Mouse (Mus musculus) neural tube, embryonic 12.5 days (tissue): Measurements from ENCODE around the gene St3gal2. TPM values are rescaled to one million over a fixed set of nuclear protein-coding genes. Genes with fewer than 3 reads are reported as not detected.
A peak's percentile ranks its signal among the peaks of the same experiment; 100 is the strongest.

Source experiments
- ATAC-seq: fragments of 200-750 bp; cut with Nextera tagmentation; 2 replicates; pipeline ENCODE4 v1.8.0; 2017; ENCODE audit warnings: low read depth, mild to moderate bottlenecking, moderate TSS enrichment, moderate library complexity; ENCODE audit not compliant: low FRiP score
- H3K27ac ChIP-seq: fragments of 300-500 bp; sonication (generic); 2 replicates; pipeline ENCODE4 v1.5.1; 2016
- H3K27me3 ChIP-seq: fragments of 300-500 bp; sonication (generic); replicated peaks from 2 replicates; pipeline ENCODE4 v1.6.1; 2016; ENCODE audit warnings: mild to moderate bottlenecking
- H3K36me3 ChIP-seq: fragments of 300-500 bp; sonication (generic); 2 replicates; pipeline ENCODE4 v1.6.1; 2016; ENCODE audit warnings: mild to moderate bottlenecking
- H3K4me1 ChIP-seq: fragments of 300-500 bp; sonication (generic); 2 replicates; pipeline ENCODE4 v1.6.1; 2016
- H3K4me2 ChIP-seq: fragments of 300-500 bp; sonication (generic); replicated peaks from 2 replicates; pipeline ENCODE4 v1.6.1; 2016; ENCODE audit warnings: mild to moderate bottlenecking
- H3K4me3 ChIP-seq: fragments of 300-500 bp; sonication (generic); 2 replicates; pipeline ENCODE4 v1.5.1; 2016
- H3K9ac ChIP-seq: fragments of 300-500 bp; sonication (generic); 2 replicates; pipeline ENCODE4 v1.6.1; 2016; ENCODE audit warnings: mild to moderate bottlenecking
- H3K9me3 ChIP-seq: fragments of 300-500 bp; sonication (generic); 2 replicates; pipeline ENCODE4 v1.6.1; 2016; ENCODE audit warnings: mild to moderate bottlenecking
- WGBS: fragments of 180-500 bp; shearing (Covaris S2); methylation state at CpG from one replicate; pipeline ENCODE4 v1.1.7; 2016; 5-methylcytosine and 5-hydroxymethylcytosine counted together
- polyA plus RNA-seq: library from polyadenylated mRNA; unstranded; fragments of >200 nt; fragmentation: Nextera tagmentation; extraction: Ambion mirVana; gene quantifications from 2 replicates; pipeline ENCODE4 v1.2.1, GENCODE M21; 2016

St3gal2 gene
- polyA plus RNA-seq, 1 experiment from 2014 or later, result 37.1 TPM

- Histone ChIP-seq H3K4me3 (no peak overlapping the region), H3K36me3 (peaks cover 3% of the 10 kb centered on the region; the same call in 1 of the 2 replicates), H3K27ac (no peak overlapping the region), H3K9ac (no peak overlapping the region), H3K27me3 (no peaks in the 10 kb centered on the region), H3K4me1 (no peaks in the 10 kb centered on the region), H3K9me3 (no peaks in the 10 kb centered on the region), H3K4me2 (no peak overlapping the region)
- ATAC-seq, result no peak
- 85% methylated on average over 3 of the region's 3 CpGs for WGBS
Measured at GRCm38 (mm10) chr8:110932444-110932843, 12.7 kb downstream of the St3gal2 start.

- H3K4me2 ChIP-seq, result no peak overlapping the region
- H3K9me3 ChIP-seq, result no peaks in the 10 kb centered on the region
- no peaks in the 10 kb centered on the region for H3K27me3 ChIP-seq
- H3K4me1 ChIP-seq, result no peaks in the 10 kb centered on the region
- H3K9ac ChIP-seq, result no peak overlapping the region
- H3K4me3 ChIP-seq, result no peak overlapping the region
- 91% methylated on average over 2 of the region's 2 CpGs for WGBS
- H3K27ac ChIP-seq, result no peak overlapping the region
- no peak for ATAC-seq
- peaks cover 3% of the 10 kb centered on the region; the same call in 1 of the 2 replicates for H3K36me3 ChIP-seq
Measured at GRCm38 (mm10) chr8:110933272-110933671, 13.6 kb downstream of the St3gal2 start.

- Histone ChIP-seq H3K36me3 (no peaks in the 10 kb centered on the region), H3K27me3 (no peaks in the 10 kb centered on the region), H3K4me3 (no peak overlapping the region), H3K9me3 (no peaks in the 10 kb centered on the region), H3K9ac (no peak overlapping the region), H3K4me2 (no peak overlapping the region), H3K4me1 (peaks cover under 1% of the 10 kb centered on the region; the same call in 1 of the 2 replicates), H3K27ac (no peak overlapping the region)
- no peak for ATAC-seq
- 97% methylated on average over 12 of the region's 12 CpGs for WGBS
Measured at GRCm38 (mm10) chr8:110936217-110936616, 16.5 kb downstream of the St3gal2 start.

- Histone ChIP-seq H3K27ac (no peak overlapping the region), H3K9ac (no peak overlapping the region), H3K4me1 (peaks cover 6% of the 10 kb centered on the region; the same call in 1 of the 2 replicates), H3K4me3 (no peak overlapping the region), H3K36me3 (no peaks in the 10 kb centered on the region), H3K9me3 (no peaks in the 10 kb centered on the region), H3K4me2 (no peak overlapping the region), H3K27me3 (no peaks in the 10 kb centered on the region)
- no peak for ATAC-seq
- WGBS, result 92% methylated on average over 6 of the region's 6 CpGs
Measured at GRCm38 (mm10) chr8:110938882-110939589, 19.3 kb downstream of the St3gal2 start.

- no peak overlapping the region for H3K9ac ChIP-seq
- no peaks in the 10 kb centered on the region for H3K9me3 ChIP-seq
- WGBS, result 91% methylated on average over 15 of the region's 15 CpGs
- H3K4me2 ChIP-seq, result no peak overlapping the region
- ATAC-seq, result no peak
- H3K27ac ChIP-seq, result no peak overlapping the region
- H3K4me1 ChIP-seq, result peaks cover 6% of the 10 kb centered on the region; the same call in 1 of the 2 replicates
- no peaks in the 10 kb centered on the region for H3K36me3 ChIP-seq
- no peaks in the 10 kb centered on the region for H3K27me3 ChIP-seq
- H3K4me3 ChIP-seq, result no peak overlapping the region
Measured at GRCm38 (mm10) chr8:110940682-110941452, 21.1 kb downstream of the St3gal2 start.

- WGBS, result 57% methylated on average over 10 of the region's 10 CpGs
- Histone ChIP-seq H3K27ac (no peak overlapping the region), H3K9ac (no peak overlapping the region), H3K4me3 (no peak overlapping the region), H3K4me1 (peaks cover 6% of the 10 kb centered on the region; the same call in 1 of the 2 replicates), H3K27me3 (no peaks in the 10 kb centered on the region), H3K9me3 (no peaks in the 10 kb centered on the region), H3K4me2 (no peak overlapping the region), H3K36me3 (no peaks in the 10 kb centered on the region)
- ATAC-seq, result no peak
Measured at GRCm38 (mm10) chr8:110941453-110941948, 21.8 kb downstream of the St3gal2 start.

- Histone ChIP-seq H3K4me2 (no peak overlapping the region), H3K27me3 (no peaks in the 10 kb centered on the region), H3K36me3 (no peaks in the 10 kb centered on the region), H3K9me3 (no peaks in the 10 kb centered on the region), H3K27ac (no peak overlapping the region), H3K4me1 (peaks cover 6% of the 10 kb centered on the region; the same call in 1 of the 2 replicates), H3K4me3 (no peak overlapping the region), H3K9ac (no peak overlapping the region)
- no peak for ATAC-seq
- WGBS, result 85% methylated on average over 7 of the region's 7 CpGs
Measured at GRCm38 (mm10) chr8:110944276-110944876, 24.7 kb downstream of the St3gal2 start.

- Histone ChIP-seq H3K36me3 (no peaks in the 10 kb centered on the region), H3K4me3 (no peak overlapping the region), H3K4me2 (no peak overlapping the region), H3K27me3 (no peaks in the 10 kb centered on the region), H3K9me3 (no peaks in the 10 kb centered on the region), H3K27ac (no peak overlapping the region), H3K4me1 (peaks cover 6% of the 10 kb centered on the region; the same call in 1 of the 2 replicates), H3K9ac (no peak overlapping the region)
- WGBS, result 79% methylated on average over 4 of the region's 4 CpGs
- no peak for ATAC-seq
Measured at GRCm38 (mm10) chr8:110945716-110946115, 26.0 kb downstream of the St3gal2 start.

GRCm38 (mm10) chr8:110950065-110950484, 30.4 kb downstream of the St3gal2 start:
- Histone ChIP-seq H3K4me1 (peaks cover under 1% of the 10 kb centered on the region; the same call in 1 of the 2 replicates), H3K27ac (no peak overlapping the region), H3K36me3 (no peaks in the 10 kb centered on the region; the same call in 1 of the 2 replicates), H3K27me3 (no peaks in the 10 kb centered on the region), H3K9me3 (no peaks in the 10 kb centered on the region), H3K9ac (no peak overlapping the region), H3K4me3 (no peak overlapping the region), H3K4me2 (0 out of 2 replicates have a peak overlapping the region, but pooled peaks have one; percentile 16)
- 72% methylated on average over 17 of the region's 17 CpGs for WGBS
- ATAC-seq, result no peak

GRCm38 (mm10) chr8:110954776-110955175, 35.1 kb downstream of the St3gal2 start:
- H3K27me3 ChIP-seq, result no peaks in the 10 kb centered on the region
- WGBS, result 78% methylated on average over 8 of the region's 8 CpGs
- no peaks in the 10 kb centered on the region for H3K9me3 ChIP-seq
- H3K4me2 ChIP-seq, result no peak overlapping the region
- H3K9ac ChIP-seq, result no peak overlapping the region
- H3K4me1 ChIP-seq, result peaks cover 12% of the 10 kb centered on the region; the same call in 1 of the 2 replicates
- ATAC-seq, result no peak
- no peak overlapping the region for H3K27ac ChIP-seq
- H3K4me3 ChIP-seq, result no peak overlapping the region
- peaks cover 29% of the 10 kb centered on the region for H3K36me3 ChIP-seq

GRCm38 (mm10) chr8:110956619-110957450, 37.1 kb downstream of the St3gal2 start:
- no peak for ATAC-seq
- peaks cover 36% of the 10 kb centered on the region for H3K36me3 ChIP-seq
- H3K9me3 ChIP-seq, result no peaks in the 10 kb centered on the region
- H3K4me3 ChIP-seq, result no peak overlapping the region
- H3K27ac ChIP-seq, result no peak overlapping the region
- no peak overlapping the region for H3K4me2 ChIP-seq
- H3K27me3 ChIP-seq, result no peaks in the 10 kb centered on the region
- H3K4me1 ChIP-seq, result peaks cover 12% of the 10 kb centered on the region; the same call in 1 of the 2 replicates
- H3K9ac ChIP-seq, result no peak overlapping the region
- WGBS, result 86% methylated on average over 15 of the region's 15 CpGs
